Mouse (Mus musculus): ENCODE measurements around the gene Exoc8. TPM values are rescaled to one million over a fixed set of nuclear protein-coding genes. Genes with fewer than 3 reads are reported as not detected.
A peak's percentile ranks its signal among the peaks of the same experiment; 100 is the strongest.

Gene Exoc8
- polyA plus RNA-seq, 1 experiment from 2014 or later = 7.5 TPM

DNA sequence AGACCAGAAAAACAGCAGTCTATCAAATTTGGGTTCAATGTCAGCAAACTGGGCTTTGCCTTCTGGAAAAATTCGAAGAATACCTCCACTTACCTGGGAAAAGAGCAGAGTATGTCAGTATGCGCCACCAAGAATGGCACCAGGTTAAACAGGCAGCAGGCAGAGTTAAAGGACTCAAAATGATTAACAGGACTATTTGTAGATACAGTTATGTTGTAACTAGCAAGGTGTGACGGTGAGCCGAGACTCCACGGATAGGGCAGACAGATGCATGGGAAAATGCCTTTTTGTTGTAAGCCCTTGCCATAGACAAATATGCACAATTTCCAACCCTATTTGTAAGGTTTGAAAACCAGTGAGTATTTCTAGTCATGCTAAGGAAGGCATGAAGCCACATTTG, 16.6 kb upstream of the Exoc8 start:
- ATAC-seq (replicated peaks; ENCODE audit: low FRiP score, low TSS enrichment, low read depth) (no peak), DNase-seq (ENCODE audit: low spot score) (no peak)
- no peak overlapping the region for H3K4me2 ChIP-seq (ENCODE audit: low read length)
- H3K9ac ChIP-seq (ENCODE audit: low read length) = no peak overlapping the region
- H3K4me3 ChIP-seq (ENCODE audit: low read depth, low read length) = no peak overlapping the region
- no peaks in the 10 kb centered on the region for H3K9me3 ChIP-seq (ENCODE audit: control insufficient read depth, low read length)
- no peaks in the 10 kb centered on the region for H3K27me3 ChIP-seq (replicated peaks; ENCODE audit: control insufficient read depth, insufficient read depth, low read length)
- WGBS = 98% methylated on average over 5 of the region's 5 CpGs
- H3K4me1 ChIP-seq (replicated peaks; ENCODE audit: control insufficient read depth, insufficient read depth, low read length) = 0 out of 2 replicates have a peak, but pooled peaks cover 4% of the 10 kb centered on the region
- H3K27ac ChIP-seq (ENCODE audit: low read depth) = no peak overlapping the region
- peaks cover 66% of the 10 kb centered on the region for H3K36me3 ChIP-seq (ENCODE audit: control insufficient read depth, insufficient read depth, low read length)

DNA sequence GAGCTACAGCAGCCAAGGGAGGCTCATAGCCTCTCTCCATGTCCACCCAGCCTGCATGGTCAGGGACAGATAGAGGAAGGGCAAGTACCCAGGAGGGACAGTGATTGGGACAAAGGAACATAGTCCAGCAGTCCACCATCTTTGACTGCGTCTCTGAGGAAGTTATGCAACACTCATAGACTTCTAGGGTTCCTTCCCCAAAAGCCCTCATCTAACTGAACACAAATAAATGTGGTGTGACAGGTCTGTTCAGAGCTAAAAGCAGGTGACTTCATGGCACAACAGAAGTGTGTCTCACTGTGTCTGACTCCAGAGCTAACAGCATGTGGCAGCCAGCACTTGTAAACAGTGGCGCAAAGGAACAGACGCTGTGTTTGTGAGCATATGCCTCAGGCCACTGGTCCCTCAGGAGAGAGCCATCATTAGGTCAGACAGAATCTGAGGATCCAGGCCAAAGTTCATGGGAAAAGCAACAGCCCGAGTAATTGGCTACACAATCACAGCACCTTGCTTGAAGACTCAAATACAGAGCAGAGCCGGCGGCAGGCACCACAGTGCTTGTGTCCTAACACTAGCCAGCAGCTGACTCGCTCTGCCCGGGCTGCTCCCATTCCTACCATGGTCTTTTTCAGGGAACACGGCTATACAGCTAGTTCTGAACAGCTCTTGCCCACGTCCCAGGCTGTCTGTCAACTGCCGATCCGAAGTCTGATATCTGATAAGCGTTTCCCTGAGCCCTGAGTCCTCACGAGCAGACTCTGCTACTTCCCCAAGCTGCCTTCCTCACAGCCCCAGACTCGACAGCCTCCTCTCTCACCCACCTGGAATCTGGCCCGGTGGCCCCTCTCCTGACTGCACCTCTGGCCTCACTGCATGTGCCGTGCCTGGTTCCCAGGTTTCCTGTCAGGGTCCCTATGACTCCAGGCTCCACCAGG, 14.7 kb upstream of the Exoc8 start:
- Histone ChIP-seq H3K4me3 (ENCODE audit: low read depth, low read length) (no peak overlapping the region), H3K27ac (ENCODE audit: low read depth) (no peak overlapping the region), H3K36me3 (ENCODE audit: control insufficient read depth, insufficient read depth, low read length) (peaks cover 79% of the 10 kb centered on the region), H3K4me1 (replicated peaks; ENCODE audit: control insufficient read depth, insufficient read depth, low read length) (no peaks in the 10 kb centered on the region), H3K4me2 (ENCODE audit: low read length) (no peak overlapping the region), H3K27me3 (replicated peaks; ENCODE audit: control insufficient read depth, insufficient read depth, low read length) (no peaks in the 10 kb centered on the region), H3K9ac (ENCODE audit: low read length) (no peak overlapping the region), H3K9me3 (ENCODE audit: control insufficient read depth, low read length) (no peaks in the 10 kb centered on the region)
- 86% methylated on average over 17 of the region's 17 CpGs for WGBS
- ATAC-seq (replicated peaks; ENCODE audit: low FRiP score, low TSS enrichment, low read depth) (no peak), DNase-seq (ENCODE audit: low spot score) (no peak)

DNA sequence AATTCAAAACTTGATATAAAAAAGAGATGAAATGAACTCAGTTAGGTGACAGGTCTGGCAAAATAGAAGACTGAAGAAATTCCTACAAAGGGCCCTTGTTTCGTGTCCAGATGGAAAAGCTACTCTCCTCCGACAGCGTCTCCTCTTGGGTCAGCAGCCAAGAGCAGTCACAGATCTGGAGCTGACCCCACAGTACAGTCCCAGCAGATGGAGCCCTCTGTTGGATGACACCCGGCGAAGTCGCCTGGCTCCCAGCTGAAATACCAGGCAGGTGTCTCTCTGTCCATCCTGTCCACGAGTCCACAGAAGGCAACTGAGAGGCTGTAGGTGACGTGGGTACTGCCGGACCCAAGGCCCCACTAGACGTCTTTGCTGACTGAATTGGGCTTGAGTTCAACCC, 12.8 kb upstream of the Exoc8 start:
- no peak for ATAC-seq (replicated peaks; ENCODE audit: low FRiP score, low TSS enrichment, low read depth)
- 79% methylated on average over 10 of the region's 10 CpGs for WGBS
- Histone ChIP-seq H3K4me3 (ENCODE audit: low read depth, low read length) (no peak overlapping the region), H3K4me2 (ENCODE audit: low read length) (no peak overlapping the region), H3K27ac (ENCODE audit: low read depth) (no peak overlapping the region), H3K27me3 (replicated peaks; ENCODE audit: control insufficient read depth, insufficient read depth, low read length) (no peaks in the 10 kb centered on the region), H3K4me1 (replicated peaks; ENCODE audit: control insufficient read depth, insufficient read depth, low read length) (no peaks in the 10 kb centered on the region), H3K36me3 (ENCODE audit: control insufficient read depth, insufficient read depth, low read length) (peaks cover 94% of the 10 kb centered on the region), H3K9me3 (ENCODE audit: control insufficient read depth, low read length) (no peaks in the 10 kb centered on the region), H3K9ac (ENCODE audit: low read length) (no peak overlapping the region)
- DNase-seq (ENCODE audit: low spot score) = no peak

DNA sequence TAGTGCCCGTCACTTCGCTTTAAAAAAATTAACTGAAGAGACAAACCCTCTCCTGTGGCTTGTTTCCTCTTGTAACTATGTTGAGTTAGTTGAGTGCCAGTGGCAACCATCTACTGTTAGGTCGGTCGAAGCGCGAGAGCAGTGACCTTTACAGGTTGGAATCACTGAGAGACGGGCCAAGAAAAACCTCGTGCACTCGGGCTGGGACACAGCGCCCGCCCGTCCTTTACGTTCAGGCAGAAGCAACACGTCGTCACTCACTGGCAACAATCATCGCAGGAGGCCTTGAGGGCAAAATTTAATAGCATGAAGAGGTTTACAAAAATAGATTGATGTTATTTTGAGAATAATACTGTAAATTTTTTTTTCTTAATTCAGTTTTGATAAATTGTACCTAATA, 12.4 kb upstream of the Exoc8 start:
- ATAC-seq (replicated peaks; ENCODE audit: low FRiP score, low TSS enrichment, low read depth) = no peak
- Histone ChIP-seq H3K4me3 (ENCODE audit: low read depth, low read length) (no peak overlapping the region), H3K4me1 (replicated peaks; ENCODE audit: control insufficient read depth, insufficient read depth, low read length) (no peaks in the 10 kb centered on the region), H3K36me3 (ENCODE audit: control insufficient read depth, insufficient read depth, low read length) (peaks cover 92% of the 10 kb centered on the region), H3K9me3 (ENCODE audit: control insufficient read depth, low read length) (no peaks in the 10 kb centered on the region), H3K27me3 (replicated peaks; ENCODE audit: control insufficient read depth, insufficient read depth, low read length) (no peaks in the 10 kb centered on the region), H3K4me2 (ENCODE audit: low read length) (no peak overlapping the region), H3K27ac (ENCODE audit: low read depth) (no peak overlapping the region), H3K9ac (ENCODE audit: low read length) (no peak overlapping the region)
- DNase-seq (ENCODE audit: low spot score) = no peak
- 93% methylated on average over 16 of the region's 16 CpGs for WGBS

DNA sequence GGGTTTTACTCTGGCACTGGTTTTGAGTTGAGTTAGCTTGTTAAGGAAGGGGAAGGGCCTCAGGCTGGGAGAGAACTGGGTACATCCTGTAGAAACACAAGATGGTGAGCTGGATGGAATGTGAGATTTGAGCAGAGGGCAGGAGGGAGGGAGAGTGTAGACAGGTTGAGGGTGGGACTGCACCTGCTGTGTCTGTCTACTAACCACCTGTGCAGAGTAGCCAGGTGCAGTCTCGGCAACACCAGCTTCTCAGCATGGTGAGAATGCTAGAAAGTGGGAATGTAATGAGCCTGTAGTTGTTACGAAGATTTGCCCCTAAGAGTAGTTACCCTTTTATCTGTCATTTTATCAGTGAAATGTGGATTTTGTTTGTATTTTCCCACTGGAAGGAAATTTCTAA, 8.0 kb upstream of the Exoc8 start:
- Histone ChIP-seq H3K4me1 (replicated peaks; ENCODE audit: control insufficient read depth, insufficient read depth, low read length) (no peaks in the 10 kb centered on the region), H3K4me2 (ENCODE audit: low read length) (no peak overlapping the region), H3K27me3 (replicated peaks; ENCODE audit: control insufficient read depth, insufficient read depth, low read length) (no peaks in the 10 kb centered on the region), H3K9me3 (ENCODE audit: control insufficient read depth, low read length) (no peaks in the 10 kb centered on the region), H3K36me3 (ENCODE audit: control insufficient read depth, insufficient read depth, low read length) (peaks cover 85% of the 10 kb centered on the region), H3K4me3 (ENCODE audit: low read depth, low read length) (no peak overlapping the region), H3K9ac (ENCODE audit: low read length) (no peak overlapping the region), H3K27ac (ENCODE audit: low read depth) (no peak overlapping the region)
- DNase-seq (ENCODE audit: low spot score) (no peak), ATAC-seq (replicated peaks; ENCODE audit: low FRiP score, low TSS enrichment, low read depth) (no peak)
- WGBS = 86% methylated on average over 2 of the region's 2 CpGs

DNA sequence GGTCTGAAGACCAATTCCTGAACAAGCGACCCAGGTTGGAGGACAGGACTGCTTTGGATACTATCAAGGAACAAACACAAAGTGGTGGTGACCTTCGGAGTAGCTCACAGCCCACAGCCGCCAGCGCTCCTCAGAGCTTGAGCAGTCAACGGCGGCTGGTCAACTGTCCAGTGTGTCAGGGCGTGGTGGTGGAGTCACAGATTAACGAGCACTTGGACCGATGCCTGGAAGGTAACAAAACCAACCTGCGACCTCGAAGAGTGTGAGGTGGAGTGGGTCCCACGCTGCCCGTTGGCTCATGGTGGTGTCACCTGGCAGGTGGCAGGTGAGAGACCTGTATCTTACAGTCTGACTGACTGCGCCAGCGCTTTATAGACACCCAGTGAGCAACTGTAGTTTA, 5.7 kb upstream of the Exoc8 start:
- Histone ChIP-seq H3K4me2 (ENCODE audit: low read length) (no peak overlapping the region), H3K9me3 (ENCODE audit: control insufficient read depth, low read length) (no peaks in the 10 kb centered on the region), H3K27ac (ENCODE audit: low read depth) (no peak overlapping the region), H3K4me1 (replicated peaks; ENCODE audit: control insufficient read depth, insufficient read depth, low read length) (peaks cover 6% of the 10 kb centered on the region), H3K9ac (ENCODE audit: low read length) (no peak overlapping the region), H3K27me3 (replicated peaks; ENCODE audit: control insufficient read depth, insufficient read depth, low read length) (no peaks in the 10 kb centered on the region), H3K36me3 (ENCODE audit: control insufficient read depth, insufficient read depth, low read length) (peaks cover 72% of the 10 kb centered on the region), H3K4me3 (ENCODE audit: low read depth, low read length) (no peak overlapping the region)
- no peak for DNase-seq (ENCODE audit: low spot score)
- no peak for ATAC-seq (replicated peaks; ENCODE audit: low FRiP score, low TSS enrichment, low read depth)
- 97% methylated on average over 15 of the region's 15 CpGs for WGBS

DNA sequence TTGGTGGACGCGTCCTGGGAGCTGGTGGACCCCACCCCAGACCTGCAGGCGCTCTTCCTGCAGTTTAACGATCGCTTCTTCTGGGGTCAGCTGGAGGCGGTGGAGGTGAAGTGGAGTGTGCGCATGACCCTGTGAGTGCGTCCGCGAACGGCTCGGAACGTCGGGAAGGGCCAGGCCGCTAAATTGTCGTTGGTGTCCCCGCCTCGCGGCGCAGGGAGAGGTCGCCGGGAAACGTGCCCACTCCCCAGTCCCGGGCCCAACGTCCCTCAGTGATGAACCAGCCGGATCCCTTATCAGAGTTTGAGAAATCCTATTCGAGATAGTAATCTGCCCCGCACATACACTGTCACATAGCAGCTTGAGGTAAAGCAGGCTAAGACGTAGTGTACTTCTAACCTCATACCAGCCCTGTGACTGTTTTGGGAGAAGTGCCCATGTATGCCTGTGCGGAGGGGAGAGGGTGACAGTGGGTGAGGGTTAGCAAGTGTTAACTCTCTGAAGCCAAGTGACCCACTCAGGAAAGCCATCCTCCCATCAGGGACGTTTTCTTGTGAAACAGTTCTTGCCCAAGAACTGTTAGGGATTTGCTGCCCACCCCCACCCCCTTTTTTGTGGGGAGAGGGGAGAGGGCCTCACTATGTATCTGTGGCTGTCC, 873 bp upstream of the Exoc8 start:
- H3K9ac ChIP-seq (ENCODE audit: low read length) = peak overlapping the region; percentile 74
- no peak for DNase-seq (ENCODE audit: low spot score)
- peak overlapping the region; percentile 96 for H3K4me3 ChIP-seq (ENCODE audit: low read depth, low read length)
- H3K27ac ChIP-seq (ENCODE audit: low read depth) = no peak overlapping the region
- peaks cover 20% of the 10 kb centered on the region for H3K4me1 ChIP-seq (replicated peaks; ENCODE audit: control insufficient read depth, insufficient read depth, low read length)
- 5% methylated on average over 31 of the region's 31 CpGs for WGBS
- H3K36me3 ChIP-seq (ENCODE audit: control insufficient read depth, insufficient read depth, low read length) = peaks cover 47% of the 10 kb centered on the region
- peak overlapping the region; percentile 93 for H3K4me2 ChIP-seq (ENCODE audit: low read length)
- no peaks in the 10 kb centered on the region for H3K9me3 ChIP-seq (ENCODE audit: control insufficient read depth, low read length)
- no peaks in the 10 kb centered on the region for H3K27me3 ChIP-seq (replicated peaks; ENCODE audit: control insufficient read depth, insufficient read depth, low read length)
- peak; percentile 22; the same call in 1 of the 2 replicates for ATAC-seq (replicated peaks; ENCODE audit: low FRiP score, low TSS enrichment, low read depth)

DNA sequence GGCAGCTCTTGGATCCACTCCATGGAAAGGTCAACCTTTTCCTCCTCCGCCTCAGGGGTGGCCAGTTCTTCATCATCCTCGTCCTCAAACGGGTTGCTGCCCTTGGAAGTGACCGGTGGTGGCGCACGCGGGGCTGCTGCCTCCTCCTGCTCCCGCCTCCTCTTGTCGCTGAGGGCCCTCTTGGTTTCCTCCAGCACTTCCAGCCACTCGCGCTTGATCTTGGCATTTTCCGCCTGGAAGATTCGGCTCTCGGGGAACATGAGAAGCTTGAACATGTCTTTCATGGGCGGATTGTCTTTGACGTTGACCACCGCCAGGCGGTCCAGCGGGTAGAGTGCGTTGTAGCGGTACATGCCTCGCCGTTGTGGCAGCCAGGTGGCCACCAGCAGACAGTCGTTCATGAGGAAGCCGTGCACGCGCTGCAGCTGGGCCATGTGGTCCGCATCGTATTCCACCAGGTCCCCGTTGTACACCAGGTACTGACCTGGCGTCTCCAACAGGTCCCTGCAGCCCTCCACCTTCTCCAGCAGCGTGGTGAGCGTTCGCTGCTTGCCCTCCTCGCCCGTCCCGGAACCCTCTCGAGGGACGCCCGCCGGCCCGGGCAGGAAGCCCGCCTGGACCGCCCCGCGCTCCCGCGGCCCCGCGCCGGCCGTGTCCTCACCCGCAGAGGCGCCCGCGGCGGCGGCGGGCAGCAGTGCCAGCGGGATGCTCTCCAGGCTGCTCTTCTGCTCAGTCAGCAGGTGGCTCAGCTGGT, 696 bp downstream of the Exoc8 start:
- 1% methylated on average over 60 of the region's 60 CpGs for WGBS
- peak; percentile 32 for ATAC-seq (replicated peaks; ENCODE audit: low FRiP score, low TSS enrichment, low read depth)
- H3K36me3 ChIP-seq (ENCODE audit: control insufficient read depth, insufficient read depth, low read length) = peaks cover 38% of the 10 kb centered on the region

More for the DNA sequence above, 696 bp downstream of the Exoc8 start:
- peak overlapping the region; percentile 96 for H3K4me2 ChIP-seq (ENCODE audit: low read length)
- H3K9me3 ChIP-seq (ENCODE audit: control insufficient read depth, low read length) = no peaks in the 10 kb centered on the region
- DNase-seq (ENCODE audit: low spot score) = peak; percentile 80
- peaks cover 20% of the 10 kb centered on the region for H3K4me1 ChIP-seq (replicated peaks; ENCODE audit: control insufficient read depth, insufficient read depth, low read length)
- peak overlapping the region; percentile 96 for H3K4me3 ChIP-seq (ENCODE audit: low read depth, low read length)
- peak overlapping the region; percentile 52 for H3K27ac ChIP-seq (ENCODE audit: low read depth)
- H3K9ac ChIP-seq (ENCODE audit: low read length) = peak overlapping the region; percentile 74
- no peaks in the 10 kb centered on the region for H3K27me3 ChIP-seq (replicated peaks; ENCODE audit: control insufficient read depth, insufficient read depth, low read length)

All from intestine, embryonic 14.5 days (tissue).